Mouse (Mus musculus): Measurements from ENCODE around the gene Txn1. TPM values are rescaled to one million over a fixed set of nuclear protein-coding genes. Genes with fewer than 3 reads are reported as not detected.

Gene Txn1
- polyA plus RNA-seq, 1 experiment from 2014 or later: 292 TPM

- ATAC-seq (ENCODE audit: extremely low read depth, insufficient number of reproducible peaks, low FRiP score, low TSS enrichment): no peak; the same call in 1 of the 2 replicates
- Histone ChIP-seq H3K4me1 (peaks cover 33% of the 10 kb centered on the region), H3K27me3 (replicated peaks) (peaks cover 10% of the 10 kb centered on the region), H3K36me3 (no peaks in the 10 kb centered on the region), H3K9ac (peak within 1 kb of the TSS; percentile 50), H3K27ac (replicated peaks) (no peak within 1 kb of the TSS), H3K4me2 (peak within 1 kb of the TSS; percentile 68), H3K4me3 (peak within 1 kb of the TSS; percentile 40), H3K9me3 (no peaks in the 10 kb centered on the region)
- 9% methylated on average over 9 of the region's 9 CpGs for WGBS
Observed at GRCm38 (mm10) chr4:57916201-57916661, 40.0 kb downstream of the Txn1 start, which contains the start of gene D630039A03Rik. TSS of gene D630039A03Rik (minus strand) at chr4:57916297.

GRCm38 (mm10) chr4:57915216-57915965 is 40.8 kb downstream of the Txn1 start:
- no peak for ATAC-seq (ENCODE audit: extremely low read depth, insufficient number of reproducible peaks, low FRiP score, low TSS enrichment)
- H3K9ac ChIP-seq: peak overlapping the region; percentile 50
- H3K4me2 ChIP-seq: peak overlapping the region; percentile 68
- no peaks in the 10 kb centered on the region for H3K36me3 ChIP-seq
- H3K27me3 ChIP-seq (replicated peaks): peaks cover 10% of the 10 kb centered on the region; the same call in 1 of the 2 replicates
- no peak overlapping the region for H3K27ac ChIP-seq (replicated peaks)
- H3K4me3 ChIP-seq: peak overlapping the region; percentile 40
- 36% methylated on average over 17 of the region's 17 CpGs for WGBS
- no peaks in the 10 kb centered on the region for H3K9me3 ChIP-seq
- H3K4me1 ChIP-seq: peaks cover 33% of the 10 kb centered on the region

GRCm38 (mm10) chr4:57914193-57915190 is 41.7 kb downstream of the Txn1 start:
- Histone ChIP-seq H3K27ac (replicated peaks) (no peak overlapping the region), H3K27me3 (replicated peaks) (peaks cover 10% of the 10 kb centered on the region; the same call in 1 of the 2 replicates), H3K9me3 (no peaks in the 10 kb centered on the region), H3K4me3 (no peak overlapping the region), H3K36me3 (no peaks in the 10 kb centered on the region), H3K4me1 (peaks cover 24% of the 10 kb centered on the region), H3K4me2 (no peak overlapping the region), H3K9ac (no peak overlapping the region)
- 61% methylated on average over 9 of the region's 10 CpGs for WGBS
- ATAC-seq (ENCODE audit: extremely low read depth, insufficient number of reproducible peaks, low FRiP score, low TSS enrichment): no peak

- Histone ChIP-seq H3K27me3 (replicated peaks) (peaks cover 10% of the 10 kb centered on the region; the same call in 1 of the 2 replicates), H3K4me3 (no peak overlapping the region), H3K4me1 (peaks cover 22% of the 10 kb centered on the region), H3K9me3 (no peaks in the 10 kb centered on the region), H3K36me3 (no peaks in the 10 kb centered on the region), H3K27ac (replicated peaks) (no peak overlapping the region), H3K9ac (no peak overlapping the region), H3K4me2 (no peak overlapping the region)
- ATAC-seq (ENCODE audit: extremely low read depth, insufficient number of reproducible peaks, low FRiP score, low TSS enrichment): no peak
Observed at GRCm38 (mm10) chr4:57913021-57913420, 43.2 kb downstream of the Txn1 start.

- Histone ChIP-seq H3K27me3 (replicated peaks) (no peaks in the 10 kb centered on the region; the same call in none of the 2 replicates), H3K36me3 (no peaks in the 10 kb centered on the region), H3K4me3 (no peak overlapping the region), H3K9ac (no peak overlapping the region), H3K4me2 (no peak overlapping the region), H3K4me1 (peaks cover 9% of the 10 kb centered on the region), H3K9me3 (no peaks in the 10 kb centered on the region), H3K27ac (replicated peaks) (no peak overlapping the region)
- ATAC-seq (ENCODE audit: extremely low read depth, insufficient number of reproducible peaks, low FRiP score, low TSS enrichment): no peak
- 64% methylated on average over 6 of the region's 6 CpGs for WGBS
Observed at GRCm38 (mm10) chr4:57908860-57909259, 47.4 kb downstream of the Txn1 start.

- WGBS: 38% methylated on average over 2 of the region's 2 CpGs
Observed at GRCm38 (mm10) chr4:57906708-57907107, 49.5 kb downstream of the Txn1 start.

GRCm38 (mm10) chr4:57904638-57905037 is 51.6 kb downstream of the Txn1 start:
- no peak for ATAC-seq (ENCODE audit: extremely low read depth, insufficient number of reproducible peaks, low FRiP score, low TSS enrichment)
- Histone ChIP-seq H3K27me3 (replicated peaks) (no peaks in the 10 kb centered on the region; the same call in none of the 2 replicates), H3K9me3 (no peaks in the 10 kb centered on the region), H3K4me3 (no peak overlapping the region), H3K4me2 (no peak overlapping the region), H3K27ac (replicated peaks) (no peak overlapping the region), H3K4me1 (peaks cover 10% of the 10 kb centered on the region), H3K9ac (no peak overlapping the region), H3K36me3 (no peaks in the 10 kb centered on the region)
- WGBS: 31% methylated on average over 9 of the region's 9 CpGs

More at GRCm38 (mm10) chr4:57906708-57907107, 49.5 kb downstream of the Txn1 start:
- Histone ChIP-seq H3K27ac (replicated peaks) (no peak overlapping the region), H3K9me3 (no peaks in the 10 kb centered on the region), H3K4me2 (no peak overlapping the region), H3K4me3 (no peak overlapping the region), H3K4me1 (peaks cover 10% of the 10 kb centered on the region), H3K27me3 (replicated peaks) (no peaks in the 10 kb centered on the region; the same call in none of the 2 replicates), H3K36me3 (no peaks in the 10 kb centered on the region), H3K9ac (no peak overlapping the region)
- ATAC-seq (ENCODE audit: extremely low read depth, insufficient number of reproducible peaks, low FRiP score, low TSS enrichment): no peak

GRCm38 (mm10) chr4:57904211-57904610 is 52.0 kb downstream of the Txn1 start:
- Histone ChIP-seq H3K36me3 (no peaks in the 10 kb centered on the region), H3K4me3 (no peak overlapping the region), H3K27me3 (replicated peaks) (no peaks in the 10 kb centered on the region; the same call in none of the 2 replicates), H3K9ac (no peak overlapping the region), H3K9me3 (no peaks in the 10 kb centered on the region), H3K4me1 (peaks cover 10% of the 10 kb centered on the region), H3K27ac (replicated peaks) (no peak overlapping the region), H3K4me2 (no peak overlapping the region)
- 8% methylated on average over 5 of the region's 5 CpGs for WGBS
- ATAC-seq (ENCODE audit: extremely low read depth, insufficient number of reproducible peaks, low FRiP score, low TSS enrichment): no peak

GRCm38 (mm10) chr4:57902619-57903018 is 53.6 kb downstream of the Txn1 start:
- Histone ChIP-seq H3K4me3 (no peak overlapping the region), H3K27ac (replicated peaks) (no peak overlapping the region), H3K4me2 (no peak overlapping the region), H3K9ac (no peak overlapping the region), H3K36me3 (peaks cover 13% of the 10 kb centered on the region), H3K4me1 (peaks cover 10% of the 10 kb centered on the region), H3K9me3 (no peaks in the 10 kb centered on the region), H3K27me3 (replicated peaks) (no peaks in the 10 kb centered on the region; the same call in none of the 2 replicates)
- no peak for ATAC-seq (ENCODE audit: extremely low read depth, insufficient number of reproducible peaks, low FRiP score, low TSS enrichment)
- WGBS: 69% methylated on average over 5 of the region's 5 CpGs

GRCm38 (mm10) chr4:57901210-57901609 is 55.0 kb downstream of the Txn1 start:
- H3K4me3 ChIP-seq: no peak overlapping the region
- ATAC-seq (ENCODE audit: extremely low read depth, insufficient number of reproducible peaks, low FRiP score, low TSS enrichment): no peak
- H3K9me3 ChIP-seq: no peaks in the 10 kb centered on the region
- H3K4me1 ChIP-seq: peaks cover 10% of the 10 kb centered on the region
- H3K27me3 ChIP-seq (replicated peaks): no peaks in the 10 kb centered on the region; the same call in 1 of the 2 replicates
- H3K27ac ChIP-seq (replicated peaks): no peak overlapping the region
- peaks cover 23% of the 10 kb centered on the region for H3K36me3 ChIP-seq
- H3K4me2 ChIP-seq: no peak overlapping the region
- WGBS: 19% methylated on average over 4 of the region's 4 CpGs
- H3K9ac ChIP-seq: no peak overlapping the region

GRCm38 (mm10) chr4:57896631-57897030 is 59.6 kb downstream of the Txn1 start:
- Histone ChIP-seq H3K36me3 (peaks cover 53% of the 10 kb centered on the region), H3K9ac (no peak overlapping the region), H3K9me3 (no peaks in the 10 kb centered on the region), H3K4me2 (no peak overlapping the region), H3K4me3 (no peak overlapping the region), H3K27ac (replicated peaks) (no peak overlapping the region), H3K4me1 (peaks cover 8% of the 10 kb centered on the region; the same call in 1 of the 2 replicates), H3K27me3 (replicated peaks) (no peaks in the 10 kb centered on the region)
- WGBS: 81% methylated on average over 3 of the region's 3 CpGs
- no peak for ATAC-seq (ENCODE audit: extremely low read depth, insufficient number of reproducible peaks, low FRiP score, low TSS enrichment)

Measured in heart, embryonic 13.5 days (tissue).